Mouse (Mus musculus) Patski (cell line): Measurements from ENCODE around the gene Gm21693. TPM values are rescaled to one million over a fixed set of nuclear protein-coding genes. Genes with fewer than 3 reads are reported as not detected.
"Not testable (repeated sequence)": the region's sequence is repeated elsewhere in the genome, so short reads cannot be mapped to it uniquely, and the experiment has no call there.

Experiments
- ATAC-seq: fragments of 100-300 bp; one replicate; pipeline ENCODE4 v1.8.0; 2021
- CTCF ChIA-PET: fragments of 350-600 bp; sonication (Branson Sonifier 250); formaldehyde crosslinking; loops from one replicate; lab custom pipeline; 2022; ENCODE audit warnings: inconsistent platforms; lab: Charles Lee
- POLR2A ChIA-PET: fragments of 350-600 bp; sonication (Branson Sonifier 250); formaldehyde crosslinking; loops from one replicate; lab custom pipeline; 2022; ENCODE audit warnings: antibody characterized with exemption, inconsistent platforms; lab: Charles Lee
- DNase-seq: peaks from one replicate; pipeline ENCODE4 v3.0.0-alpha.2; 2011; ENCODE audit warnings: low read depth, low spot score
- H3K27me3 ChIP-seq: fragments of 371-371 bp; one replicate; pipeline ENCODE4 v1.5.1; 2021
- in situ Hi-C: fragments of 300-500 bp; cut with MboI; formaldehyde crosslinking; loops from 3 replicates; pipeline ENCODE4 v1.11.1; 2018; ENCODE audit warnings: low pct_unique_long_range_greater_than_20kb, mixed read lengths
- polyA plus RNA-seq: library from polyadenylated mRNA; unstranded; gene quantifications from one replicate; pipeline ENCODE4 v1.2.3, GENCODE M21; 2021

The Gm21693 gene
- polyA plus RNA-seq, result not detected

- CTCF ChIA-PET, in situ Hi-C loops, ATAC-seq, H3K27me3 ChIP-seq, POLR2A ChIA-PET, DNase-seq: not testable (repeated sequence)
Observed at GRCm38 (mm10) chrY:3345229-3345628, at the start of gene Gm21693. Gm21693 (minus strand) TSS chrY:3345329.

- H3K27me3 ChIP-seq, DNase-seq, CTCF ChIA-PET, POLR2A ChIA-PET, ATAC-seq, in situ Hi-C loops: not testable (repeated sequence)
Observed at GRCm38 (mm10) chrY:3340661-3341060, 4.5 kb downstream of the Gm21693 start.

GRCm38 (mm10) chrY:3306349-3306748 lies 38.8 kb downstream of the Gm21693 start, which contains the start of gene Gm21677:
Gm21677 (minus strand) TSS chrY:3306449.
- ATAC-seq, CTCF ChIA-PET, in situ Hi-C loops: not testable (repeated sequence)

More at GRCm38 (mm10) chrY:3306349-3306748, 38.8 kb downstream of the Gm21693 start, which contains the start of gene Gm21677:
- POLR2A ChIA-PET, DNase-seq, H3K27me3 ChIP-seq: not testable (repeated sequence)

Other genes with a start within 250 kb of the Gm21693 start
- gene Gm21677, start 38.9 kb downstream of the Gm21693 start, polyA plus RNA-seq, result not detected
- not detected for gene Gm21704, start 64.8 kb upstream of the Gm21693 start, polyA plus RNA-seq
- not detected for gene Gm21708, start 64.8 kb upstream of the Gm21693 start, polyA plus RNA-seq